Mouse (Mus musculus) retina, embryonic 14.5 days (tissue): ENCODE data around the gene Zfp65.
A peak's percentile ranks its signal among the peaks of the same experiment; 100 is the strongest.
"Not testable (repeated sequence)": the region's sequence is repeated elsewhere in the genome, so short reads cannot be mapped to it uniquely, and the experiment has no call there.

Experiments used
- DNase-seq: peaks from one replicate; pipeline ENCODE4 v3.0.0-alpha.2; 2015; ENCODE audit warnings: low spot score

Zfp65 gene

DNA sequence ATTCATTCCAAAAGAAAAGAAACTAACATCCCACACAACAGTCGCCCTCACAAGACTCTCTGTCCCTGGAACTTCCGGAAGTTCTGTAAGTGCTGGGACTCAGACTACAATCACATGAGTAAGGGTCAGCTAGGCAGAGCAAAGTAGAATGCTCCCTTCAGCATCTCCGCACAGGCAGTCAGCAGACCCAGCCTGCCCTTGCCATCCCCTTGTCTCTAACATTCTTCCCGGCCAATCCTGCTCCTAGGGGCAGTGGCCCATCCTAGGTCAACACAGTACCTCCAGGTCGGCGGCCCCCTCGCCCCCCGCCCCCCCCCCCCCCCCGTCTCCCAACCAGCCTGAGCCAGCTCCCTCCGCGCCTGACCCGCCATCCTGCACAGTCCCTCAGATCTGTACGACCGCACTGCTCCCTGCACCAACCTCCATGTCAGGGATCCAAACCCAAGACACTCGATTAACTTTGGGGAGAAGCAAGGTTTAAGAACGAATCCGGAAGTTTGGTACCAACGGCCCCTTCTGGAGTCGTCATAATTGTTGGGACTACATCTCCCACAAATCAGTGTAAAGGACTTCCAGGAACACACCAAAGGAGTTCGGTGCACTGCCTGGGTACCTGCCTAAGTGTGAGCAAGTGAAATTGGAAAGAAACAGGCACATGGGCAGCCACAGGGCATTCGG, at the start of gene Zfp65:
Zfp65 (minus strand) TSS at position 533 of the 678 bp plus-strand sequence.
- DNase-seq = peak; percentile 67

- DNase-seq = no peak
Observed at GRCm38 (mm10) chr13:67763031-67763768, 34.2 kb upstream of the Zfp65 start.

- no peak for DNase-seq
Observed at GRCm38 (mm10) chr13:67759966-67760365, 31.0 kb upstream of the Zfp65 start.

- no peak for DNase-seq
Observed at GRCm38 (mm10) chr13:67755761-67756160, 26.8 kb upstream of the Zfp65 start.

GRCm38 (mm10) chr13:67754333-67755306, 25.6 kb upstream of the Zfp65 start, which contains the start of gene Zfp85:
Gene Zfp85 (minus strand): TSS chr13:67755228.
- peak; percentile 71 for DNase-seq

DNA sequence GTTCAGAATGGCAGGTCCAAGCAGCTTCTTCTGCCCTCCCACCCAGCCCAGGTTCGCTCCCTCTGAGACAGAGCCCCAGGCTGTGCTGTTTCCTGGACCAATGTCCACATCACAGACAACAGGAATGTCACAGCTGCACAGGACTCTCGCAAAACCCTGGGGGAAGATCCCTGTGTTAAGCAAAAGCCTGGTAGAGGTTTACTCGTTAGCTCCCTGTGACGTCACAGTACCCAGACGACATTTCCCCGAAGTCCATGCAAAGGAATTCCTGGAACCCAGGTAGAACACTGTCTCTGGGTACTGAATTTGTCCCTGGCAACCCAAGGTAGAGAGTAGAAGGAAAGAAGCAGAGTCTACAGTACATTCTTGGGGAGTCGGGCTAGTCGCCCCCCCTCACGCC, 14.9 kb upstream of the Zfp65 start:
- DNase-seq = no peak

- DNase-seq = no peak
Observed at GRCm38 (mm10) chr13:67742941-67743340, 14.0 kb upstream of the Zfp65 start.

GRCm38 (mm10) chr13:67734391-67734790, 5.4 kb upstream of the Zfp65 start:
- not testable (repeated sequence) for DNase-seq

DNA sequence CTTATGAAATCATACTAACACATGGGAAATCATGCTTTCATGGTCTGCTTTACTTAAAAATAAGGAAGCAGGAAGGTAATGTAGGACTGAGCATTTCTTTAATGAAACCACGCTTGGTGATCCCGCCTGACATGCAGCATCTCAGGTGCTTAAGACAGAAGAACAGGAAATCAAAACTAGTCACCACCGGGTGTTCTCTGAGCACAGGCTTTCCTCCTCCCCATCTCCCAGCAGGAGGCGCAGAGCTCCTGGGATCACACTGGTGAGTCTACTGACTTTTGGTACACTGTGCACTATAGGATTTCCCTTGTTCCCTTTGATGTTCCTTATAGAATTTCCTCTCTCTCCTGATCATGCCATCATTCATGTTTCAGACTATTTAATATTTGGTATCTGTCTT, 468 bp upstream of the Zfp65 start:
- peak; percentile 10 for DNase-seq

DNA sequence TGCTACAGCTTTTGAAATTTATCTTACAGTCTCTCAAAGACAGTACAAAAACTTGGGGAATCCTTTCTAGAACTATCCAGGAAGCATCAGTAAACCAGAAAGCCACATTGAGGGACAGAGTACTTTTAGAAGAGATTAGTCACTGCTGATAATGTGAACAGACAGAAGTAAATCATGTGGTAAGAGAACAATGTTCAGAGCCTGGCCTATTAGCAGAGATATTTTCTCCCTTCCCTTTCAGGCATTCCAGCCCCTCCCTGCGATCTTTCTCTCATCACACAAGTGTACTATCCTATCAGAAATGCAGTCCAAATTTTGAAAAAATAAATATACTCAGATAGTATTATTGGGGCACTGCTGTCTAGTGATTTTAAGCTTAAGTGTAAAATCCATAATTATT, 867 bp downstream of the Zfp65 start:
- DNase-seq = peak; percentile 40

DNA sequence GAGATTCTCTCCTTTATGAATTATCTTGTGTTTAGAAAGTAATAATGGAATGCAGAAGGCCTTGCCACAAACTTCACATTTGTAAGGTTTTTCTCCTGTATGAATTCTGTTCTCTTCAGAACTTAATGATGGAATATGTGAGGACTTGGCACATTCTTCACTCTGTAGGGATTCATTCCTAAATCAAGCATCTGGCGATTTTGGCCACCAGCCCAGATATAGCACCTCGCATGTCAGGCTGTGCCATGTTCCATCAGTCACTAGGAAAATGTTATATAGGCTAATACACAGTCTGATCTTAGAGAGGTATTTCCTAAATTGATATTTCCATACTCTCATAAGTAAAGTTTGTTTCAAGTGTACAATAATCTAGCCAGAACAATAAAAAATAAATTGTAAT, 3.6 kb downstream of the Zfp65 start:
- not testable (repeated sequence) for DNase-seq

DNA sequence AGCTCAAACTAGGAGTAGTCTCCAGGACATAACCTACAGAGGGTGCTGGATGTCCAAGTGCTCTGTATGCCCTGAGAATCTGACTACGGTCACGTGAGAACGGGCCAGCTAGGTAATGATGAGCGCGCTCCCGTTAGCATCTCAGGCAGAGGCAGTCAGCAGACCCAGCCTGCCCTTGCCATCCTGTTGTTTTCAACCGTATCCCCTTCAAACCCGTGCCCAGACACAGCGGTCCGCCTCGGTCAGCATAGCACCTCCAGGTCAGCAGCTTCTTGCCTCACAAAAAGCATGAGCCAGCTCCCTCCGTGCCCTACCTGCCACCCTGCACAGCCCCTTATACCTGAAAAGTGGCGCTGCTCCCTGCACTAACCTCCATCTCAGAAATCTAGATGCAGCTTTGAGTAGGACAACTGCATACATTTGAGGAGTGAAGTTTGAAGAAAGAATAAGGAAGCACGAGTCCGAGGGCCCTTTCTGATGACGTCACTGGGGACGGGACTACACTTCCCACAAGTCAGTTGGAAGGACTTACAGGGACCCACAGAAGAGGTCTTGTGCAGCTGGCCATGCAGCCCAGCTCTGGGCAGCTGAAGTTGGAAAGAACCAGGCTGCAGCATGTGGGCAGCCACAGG, 5.0 kb downstream of the Zfp65 start:
- peak; percentile 92 for DNase-seq

DNA sequence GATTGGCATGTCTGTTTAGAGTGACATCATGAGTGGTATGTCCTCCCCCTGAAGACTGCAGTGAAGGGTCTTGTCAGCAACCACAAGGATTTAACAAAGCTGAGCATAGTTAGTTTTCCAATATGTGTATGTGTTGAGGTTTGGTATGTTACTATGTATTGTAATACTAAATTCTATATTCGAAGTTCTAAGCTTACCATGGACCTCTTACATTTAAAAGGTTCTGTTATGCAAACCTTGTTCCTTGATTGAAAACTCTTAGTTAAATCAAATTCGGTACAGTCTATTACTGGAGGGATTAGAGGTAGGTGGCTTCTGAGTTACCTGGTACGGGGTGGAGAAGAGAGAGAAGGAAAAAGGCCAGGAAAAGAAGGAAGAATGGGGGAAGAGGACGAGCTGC, 42.0 kb downstream of the Zfp65 start, which contains the start of gene Zfp738:
Zfp738 (minus strand) TSS at position 101 of the 400 bp plus-strand sequence.
- no peak for DNase-seq

- not testable (repeated sequence) for DNase-seq
Observed at GRCm38 (mm10) chr13:67683841-67684240, 45.1 kb downstream of the Zfp65 start.

GRCm38 (mm10) chr13:67682959-67683735, 45.8 kb downstream of the Zfp65 start:
- DNase-seq = peak; percentile 88

DNA sequence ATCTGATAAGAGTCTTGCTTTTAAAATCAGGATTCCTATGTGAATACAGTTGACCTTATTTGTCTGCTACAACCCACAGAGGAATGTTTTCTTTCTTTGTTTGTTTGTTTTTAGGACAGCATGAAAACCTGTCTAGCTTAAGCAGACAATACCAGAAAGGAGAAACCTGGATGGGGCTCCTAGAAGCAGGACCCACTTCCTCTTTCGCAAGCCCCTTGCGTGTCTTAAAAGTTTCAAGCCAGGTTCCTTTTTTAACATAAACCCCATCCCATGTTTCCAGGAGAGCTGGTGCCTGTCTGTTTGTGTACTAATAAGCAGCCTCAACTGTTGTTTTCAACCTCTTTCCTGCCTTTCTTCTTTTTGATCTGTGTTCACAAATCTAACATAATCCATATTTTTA, 54.1 kb downstream of the Zfp65 start:
- DNase-seq = no peak
